Mouse (Mus musculus) lung, postnatal 0 days (tissue): ENCODE data around the gene Gli2.

ENCODE experiments used
- CTCF ChIP-seq: IDR thresholded peaks from 2 replicates; pipeline ENCODE4 v1.5.1; 2016; ENCODE audit warnings: antibody characterized with exemption, mild to moderate bottlenecking
- EP300 ChIP-seq: IDR thresholded peaks from 2 replicates; pipeline ENCODE4 v1.6.1; 2016; ENCODE audit warnings: antibody characterized with exemption, mild to moderate bottlenecking, control low read depth

DNA sequence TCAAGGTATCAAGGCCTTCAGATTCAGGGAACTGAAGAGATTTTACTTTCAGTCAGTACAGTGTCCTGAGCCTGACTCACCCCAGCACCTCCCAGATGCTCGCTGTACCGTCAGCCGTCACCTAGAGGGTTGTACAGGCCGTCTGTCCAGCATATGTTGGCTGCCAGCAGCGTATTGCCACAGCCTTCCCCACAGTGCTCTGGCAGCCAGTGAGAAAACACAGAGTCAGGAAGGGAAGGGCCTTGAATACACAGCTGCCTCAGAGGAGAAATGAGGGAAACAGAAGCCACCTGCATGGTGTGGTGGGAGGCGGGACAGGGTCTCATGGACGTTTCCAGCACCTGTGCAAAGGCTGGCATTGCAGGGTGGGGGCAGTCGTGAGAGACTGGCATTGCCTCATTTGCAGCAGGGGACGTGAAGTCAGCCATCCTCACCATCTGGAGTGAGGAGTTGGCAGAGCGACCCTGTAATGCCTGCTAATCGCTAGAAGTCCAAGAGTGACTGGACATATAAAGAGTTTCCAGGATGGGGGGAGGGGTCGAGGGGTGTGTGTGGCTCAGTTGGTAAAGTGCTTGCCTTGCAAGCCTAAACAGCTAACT, 136.8 kb downstream of the Gli2 start:
- no peak for TF ChIP-seq CTCF
- no peak for TF ChIP-seq EP300
